Mouse (Mus musculus) mouse trophoblast stem cell (cell line): ENCODE data around the gene Tenm4.

Experiments used
- in situ Hi-C, 2 experiments: fragments of 300-500 bp; cut with MseI, MboI; formaldehyde crosslinking; loops; 2 replicates in 1 of 2; 3 replicates in 1 of 2; pipeline ENCODE4 v1.15.1; 2025

Tenm4 gene

DNA sequence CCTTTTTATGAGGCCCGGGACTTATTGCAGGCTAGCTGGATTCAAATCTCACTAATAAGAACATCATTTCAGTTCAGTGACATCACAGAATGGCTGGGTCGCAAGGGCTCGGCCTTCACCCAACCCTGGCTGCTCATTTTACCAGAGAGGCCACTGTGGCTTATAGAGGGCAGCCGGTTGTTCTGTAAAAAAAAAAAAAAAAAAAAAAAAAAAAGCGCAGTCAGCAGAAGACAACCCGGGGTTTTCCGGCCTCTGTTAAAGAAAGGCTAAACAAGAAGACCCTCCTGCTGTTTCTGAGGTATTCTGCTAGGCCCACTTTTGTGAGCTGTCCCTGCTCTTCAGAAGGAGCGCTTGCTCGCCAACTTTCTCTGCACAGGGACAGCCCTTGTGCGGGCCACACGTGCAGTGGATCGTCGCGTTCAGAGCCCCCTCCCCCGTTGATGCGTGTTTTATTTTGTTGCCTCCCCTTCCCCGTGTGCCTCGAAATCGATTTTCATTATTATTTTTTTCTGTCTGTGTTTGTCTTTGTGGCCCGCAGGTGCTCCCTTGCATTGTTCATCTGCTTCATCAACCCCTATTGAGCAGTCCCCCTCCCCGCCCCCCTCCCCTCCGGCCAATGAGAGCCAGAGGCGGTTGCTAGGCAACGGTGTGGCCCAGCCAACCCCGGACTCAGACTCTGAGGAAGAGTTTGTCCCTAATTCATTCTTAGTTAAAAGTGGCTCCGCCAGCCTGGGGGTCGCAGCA is 472.6 kb downstream of the Tenm4 start:
- in situ Hi-C loops, result no loop called here

DNA sequence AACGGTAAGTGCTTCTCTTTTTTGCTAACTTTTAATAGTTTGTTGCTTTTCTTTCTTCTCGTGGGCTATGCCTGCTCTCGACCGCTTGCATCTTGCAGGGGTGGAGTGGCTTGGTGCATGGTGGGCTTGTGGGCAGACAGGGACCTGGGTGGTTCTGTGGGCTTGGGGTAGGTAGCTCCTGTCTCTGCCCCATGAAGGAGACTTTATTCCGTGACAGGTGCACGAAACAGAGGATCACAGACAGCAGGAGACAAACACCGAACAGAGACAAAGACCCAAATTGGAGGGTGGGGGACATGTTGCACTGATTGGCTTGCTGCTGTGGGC is 473.1 kb downstream of the Tenm4 start:
- in situ Hi-C loops, result no loop called here

- in situ Hi-C loops, result no loop called here
These were observed 476.6 kb downstream of the Tenm4 start for GRCm38 (mm10) chr7:96647657-96648056.

DNA sequence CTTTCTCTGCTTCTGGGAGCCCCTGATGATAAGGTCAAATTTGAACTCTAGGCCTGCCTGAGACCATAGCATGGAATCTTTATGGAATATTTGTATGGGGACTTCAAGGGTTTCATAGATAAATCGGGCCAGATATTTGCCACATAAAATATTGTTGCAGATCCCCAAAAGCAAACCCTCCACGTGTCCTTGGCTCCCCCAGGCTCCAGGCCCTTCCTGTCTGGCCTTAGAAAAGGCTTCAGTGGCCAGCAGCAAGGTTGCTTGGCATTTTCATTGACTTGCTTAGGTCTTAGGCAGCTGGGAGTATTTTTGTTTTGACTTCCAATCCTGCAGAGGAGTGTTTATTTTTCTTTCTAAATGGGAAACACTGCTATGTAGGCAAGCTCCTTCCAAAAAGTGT is 477.6 kb downstream of the Tenm4 start:
- in situ Hi-C loops, result no loop called here

GRCm38 (mm10) chr7:96649171-96649570 is 478.1 kb downstream of the Tenm4 start:
- in situ Hi-C loops, result no loop called here

DNA sequence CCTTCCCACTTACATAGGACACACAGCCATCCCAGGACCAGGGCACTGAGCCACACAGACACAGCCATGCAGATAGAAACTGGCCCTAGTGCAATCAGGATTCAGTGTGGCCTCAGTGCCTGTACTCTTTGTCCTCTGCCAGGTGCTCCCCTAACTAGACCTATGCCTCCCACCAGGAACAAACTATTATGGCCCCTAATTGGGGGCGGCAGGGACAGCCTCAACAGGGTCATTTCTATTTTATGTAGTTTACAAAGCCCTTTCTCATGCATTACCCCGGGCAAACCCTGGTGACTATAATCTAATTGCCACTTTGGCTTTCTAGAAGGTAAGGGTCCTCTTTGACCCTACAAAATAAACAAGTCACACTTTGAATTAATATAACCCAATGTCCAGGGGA is 479.4 kb downstream of the Tenm4 start:
- in situ Hi-C loops, result no loop called here

DNA sequence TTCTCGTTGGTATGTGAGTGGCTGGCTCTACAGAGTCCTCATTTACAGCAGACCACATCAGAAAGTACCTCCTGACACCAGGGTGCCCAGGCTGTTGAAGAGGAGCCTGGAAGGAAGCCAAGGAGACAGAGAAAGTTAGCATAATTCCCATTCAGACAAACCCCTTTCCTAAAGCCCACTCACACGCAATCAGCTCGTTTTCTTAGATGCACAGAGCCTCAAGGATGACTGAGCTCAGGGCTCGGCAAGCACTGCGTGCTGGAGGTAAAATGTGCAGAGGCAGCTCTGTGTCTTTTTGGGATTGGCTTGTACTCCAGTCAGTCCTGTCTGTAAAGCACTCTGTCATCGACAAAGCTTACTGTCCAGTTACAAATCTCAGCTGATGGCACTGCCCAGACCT is 480.0 kb downstream of the Tenm4 start:
- in situ Hi-C loops, result no loop called here

DNA sequence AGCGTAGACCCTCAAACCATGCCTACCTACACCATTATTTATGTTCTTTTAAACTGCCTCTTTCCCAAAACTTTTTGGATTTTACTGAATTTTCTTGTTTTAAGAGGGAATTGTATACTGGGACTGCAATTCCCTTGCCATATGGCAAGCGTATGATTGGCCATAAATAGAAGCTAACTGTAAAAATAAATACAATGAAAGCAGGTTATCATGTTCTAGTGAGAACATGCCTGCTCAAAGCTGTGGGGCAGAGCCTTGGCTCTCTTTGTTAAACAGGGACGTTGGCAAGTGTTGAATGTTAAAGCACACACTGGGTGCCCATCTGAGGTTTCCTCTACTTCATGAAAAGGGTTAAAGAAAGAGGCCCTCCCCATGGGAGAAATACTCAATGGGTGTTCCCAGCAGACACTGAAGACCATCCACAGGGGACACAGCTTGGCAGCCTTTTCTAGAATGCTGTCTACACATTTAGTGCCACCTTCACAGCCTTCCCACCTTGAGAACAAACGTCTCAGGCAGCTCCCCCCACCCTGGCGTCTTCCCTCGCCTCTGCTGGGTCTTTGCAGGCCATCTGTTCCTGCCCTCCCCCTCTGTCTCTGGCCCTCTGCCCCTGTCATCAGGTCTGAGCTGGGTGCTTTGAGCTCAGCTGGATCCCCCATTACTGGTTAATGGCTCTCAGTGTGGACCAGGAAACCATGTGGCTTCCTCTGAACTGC is 480.7 kb downstream of the Tenm4 start:
- in situ Hi-C loops, result no loop called here

DNA sequence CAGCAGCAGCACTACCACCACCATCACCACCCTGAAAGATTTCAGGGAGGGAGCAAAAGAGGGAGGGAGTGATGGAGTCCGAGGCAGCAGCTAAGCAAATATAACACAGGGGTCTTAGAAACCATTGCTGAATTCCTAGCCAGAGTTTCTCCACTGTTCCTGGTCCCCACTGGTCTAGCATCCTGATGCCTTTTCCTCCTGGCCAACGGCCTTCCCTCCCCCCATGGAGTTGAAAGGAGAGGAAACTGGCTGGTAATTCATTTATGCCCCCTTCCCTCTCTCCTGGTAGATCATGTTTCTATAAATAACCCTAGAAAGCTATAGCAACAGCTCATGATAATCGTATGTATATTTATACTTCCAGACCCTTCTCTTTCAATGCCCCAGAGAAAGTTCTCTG is 481.8 kb downstream of the Tenm4 start:
- in situ Hi-C loops, result no loop called here

DNA sequence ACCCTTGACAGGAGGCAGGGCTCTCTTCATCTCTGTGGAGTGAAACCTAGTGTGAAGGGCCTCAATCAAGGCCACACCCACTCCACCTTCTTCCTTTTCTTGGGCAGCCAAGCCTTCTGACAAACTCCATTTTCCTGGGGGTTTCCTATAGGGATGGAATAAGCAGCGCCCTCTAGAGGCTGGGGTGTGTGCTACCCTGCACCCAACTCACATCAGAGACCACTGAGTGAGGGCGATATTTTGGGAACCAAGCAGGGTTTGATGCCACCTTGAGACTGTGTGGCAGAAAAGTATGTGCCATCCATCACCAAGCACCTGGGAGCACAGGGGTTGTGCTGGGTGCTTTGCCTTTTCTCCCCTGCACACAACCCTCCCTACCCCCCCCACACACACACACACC is 483.2 kb downstream of the Tenm4 start:
- in situ Hi-C loops, result no loop called here

GRCm38 (mm10) chr7:96655096-96655716 is 484.2 kb downstream of the Tenm4 start:
- in situ Hi-C loops, result no loop called here

- in situ Hi-C loops, result no loop called here
These were observed 486.2 kb downstream of the Tenm4 start for GRCm38 (mm10) chr7:96657101-96657830.

GRCm38 (mm10) chr7:96657857-96658580 is 487.0 kb downstream of the Tenm4 start:
- in situ Hi-C loops, result no loop called here

DNA sequence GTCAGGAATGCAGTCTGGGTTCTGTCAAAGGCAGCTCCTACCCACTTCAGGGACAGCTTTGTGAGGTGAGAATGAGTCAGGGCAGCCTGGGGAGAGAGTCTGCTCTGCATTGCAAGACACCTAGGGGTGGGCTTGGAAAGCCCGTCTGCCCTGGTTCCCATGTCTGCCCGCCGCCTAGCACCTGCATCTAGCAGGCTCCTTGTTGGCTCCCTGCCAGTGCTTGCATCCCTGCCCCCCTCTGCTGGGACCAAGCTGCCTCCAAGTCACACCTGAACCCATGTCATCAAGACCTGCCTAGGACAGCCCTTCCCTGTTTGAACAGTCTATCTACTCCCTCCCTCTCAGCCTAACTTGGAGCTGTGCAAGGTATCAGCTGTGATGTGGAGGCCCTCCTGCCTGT is 489.9 kb downstream of the Tenm4 start:
- in situ Hi-C loops, result no loop called here

DNA sequence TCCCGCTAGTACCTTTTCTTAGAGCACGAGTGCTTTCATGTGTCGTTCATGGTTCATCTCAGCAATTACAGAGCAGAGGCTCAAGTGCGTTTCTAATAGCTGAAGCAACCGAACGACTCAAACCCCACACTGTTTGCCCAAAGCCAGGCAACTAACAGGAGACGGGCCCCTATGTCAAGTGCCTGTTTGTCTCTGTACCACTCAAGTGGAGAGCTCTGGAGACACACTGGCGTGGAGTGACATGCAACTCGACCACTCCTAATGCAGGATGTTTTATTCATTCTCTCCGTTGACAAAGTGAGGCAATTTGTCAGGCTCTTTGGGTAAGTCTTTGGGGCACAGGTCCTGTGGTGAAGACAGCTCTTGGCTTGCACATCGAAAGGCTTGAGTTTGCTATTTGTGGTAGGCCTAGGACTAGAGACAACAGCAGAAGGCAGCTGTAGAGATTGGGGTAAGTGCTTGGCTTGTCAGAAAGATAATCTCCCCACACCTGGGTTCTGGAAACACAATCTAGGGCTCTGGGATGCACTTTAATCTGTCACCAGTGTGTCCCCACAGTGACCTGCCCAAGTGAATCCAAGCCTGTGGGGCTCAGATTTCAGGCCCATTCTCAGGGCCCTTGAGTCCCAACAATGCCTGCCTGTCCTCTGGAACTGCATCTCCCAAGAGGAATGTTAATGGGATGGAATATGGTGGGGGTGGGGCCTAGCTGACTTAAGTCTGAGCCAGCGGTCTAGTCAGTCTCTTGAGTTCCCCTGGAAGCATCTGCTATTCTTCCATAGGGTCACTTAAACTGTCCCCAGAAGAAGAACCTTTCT is 490.5 kb downstream of the Tenm4 start:
- in situ Hi-C loops, result no loop called here

- in situ Hi-C loops, result no loop called here
These were observed 492.3 kb downstream of the Tenm4 start for GRCm38 (mm10) chr7:96663336-96663735.

DNA sequence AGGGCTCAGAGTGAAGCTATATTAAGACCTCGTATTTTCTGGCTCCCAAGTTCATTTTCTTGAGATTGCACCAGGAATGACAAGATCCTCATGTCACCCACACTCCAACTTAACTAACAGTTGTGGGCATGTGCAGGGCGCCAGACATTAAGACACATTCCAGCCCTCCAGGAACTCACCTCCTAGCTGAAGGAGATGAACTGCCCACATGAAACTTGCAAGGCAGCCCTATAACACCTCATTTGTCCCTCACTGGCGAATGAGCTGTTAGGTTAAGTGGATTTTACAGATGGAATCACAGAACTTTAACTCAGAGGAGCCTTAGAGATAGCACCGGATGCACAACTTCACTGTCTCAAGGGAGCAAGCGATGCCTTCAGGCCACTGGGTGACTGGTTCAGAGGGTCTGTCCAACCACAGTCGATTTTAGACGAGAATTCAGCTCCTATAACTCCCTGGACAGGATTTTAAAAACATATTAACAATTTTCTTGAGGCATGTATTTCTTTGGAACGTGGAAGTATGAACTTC is 495.4 kb downstream of the Tenm4 start:
- in situ Hi-C loops, result no loop called here

- in situ Hi-C loops, result no loop called here
These were observed 496.6 kb downstream of the Tenm4 start for GRCm38 (mm10) chr7:96667688-96668087.

GRCm38 (mm10) chr7:96670095-96670494 is 499.0 kb downstream of the Tenm4 start:
- in situ Hi-C loops, result no loop called here

DNA sequence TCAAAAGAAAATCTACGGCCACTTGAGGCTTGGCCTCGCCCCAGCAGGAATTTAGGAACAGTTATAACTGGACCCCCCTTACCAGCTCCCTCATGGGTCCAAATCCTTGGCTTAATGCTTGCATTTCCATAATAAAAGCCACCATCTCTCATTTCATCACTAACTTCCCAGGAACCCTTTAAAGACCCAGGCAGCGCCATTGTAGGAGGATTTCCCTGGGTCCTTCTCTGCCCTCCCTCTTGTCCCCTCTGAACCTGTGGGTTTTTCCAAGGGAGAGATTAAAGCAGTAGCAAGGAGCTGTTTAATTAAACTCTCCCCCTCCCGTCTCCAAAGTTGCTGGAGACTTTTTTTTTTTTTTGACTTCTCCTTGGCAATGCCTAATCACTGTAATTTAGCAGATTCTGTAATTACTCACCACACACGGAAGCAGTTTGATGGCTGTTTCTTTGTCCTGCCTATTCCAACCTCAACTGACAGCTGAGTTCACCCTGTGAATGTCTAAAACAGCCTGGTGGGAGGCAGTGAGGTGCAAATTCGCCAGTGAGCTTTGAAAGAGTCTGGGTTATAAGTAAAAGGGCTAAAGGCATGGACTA is 501.4 kb downstream of the Tenm4 start:
- in situ Hi-C loops, result no loop called here
